Mouse (Mus musculus) olfactory bulb, adult 2 months (tissue): Measurements from ENCODE around the gene Gdpd5.

Experiments
- CTCF ChIP-seq: fragments of 200-500 bp; IDR thresholded peaks from 2 replicates; pipeline ENCODE4 v1.5.1; 2012; ENCODE audit warnings: low read depth, mild to moderate bottlenecking, low read length, moderate library complexity; ENCODE audit not compliant: insufficient read depth
- POLR2A ChIP-seq: fragments of 200-500 bp; IDR thresholded peaks from 2 replicates; pipeline ENCODE4 v1.6.1; 2012; ENCODE audit warnings: mild to moderate bottlenecking, low read depth, low read length, moderate library complexity; ENCODE audit not compliant: insufficient read depth

GRCm38 (mm10) chr7:99395908-99396616, 14.8 kb downstream of the Gdpd5 start:
- TF ChIP-seq POLR2A (no peak), CTCF (no peak)
